Mouse (Mus musculus) mature B cell (primary cell): ENCODE measurements around the gene Nox4.
"Not testable (repeated sequence)": the region's sequence is repeated elsewhere in the genome, so short reads cannot be mapped to it uniquely, and the experiment has no call there.

Source experiments
- in situ Hi-C: fragments of 300-500 bp; cut with MboI; formaldehyde crosslinking; loops from 2 replicates; pipeline ENCODE4 v1.14.3; 2019

Gene Nox4

GRCm38 (mm10) chr7:87371316-87371715, 125.4 kb downstream of the Nox4 start:
- in situ Hi-C loops: no loop called here

- in situ Hi-C loops: no loop called here
Measured at GRCm38 (mm10) chr7:87374322-87374721, 128.4 kb downstream of the Nox4 start.

GRCm38 (mm10) chr7:87374935-87375334, 129.0 kb downstream of the Nox4 start:
- in situ Hi-C loops: no loop called here

- in situ Hi-C loops: no loop called here
Measured at GRCm38 (mm10) chr7:87397023-87397422, 151.1 kb downstream of the Nox4 start.

- in situ Hi-C loops: not testable (repeated sequence)
Measured at GRCm38 (mm10) chr7:87411373-87411772, 165.5 kb downstream of the Nox4 start.

GRCm38 (mm10) chr7:87413271-87413670, 167.4 kb downstream of the Nox4 start:
- in situ Hi-C loops: no loop called here
